Mouse (Mus musculus) ES-Bruce4 (cell line): ENCODE data around the gene Ptprm.

Source experiments
- CTCF ChIP-seq: IDR thresholded peaks from one replicate; pipeline ENCODE4 v1.8.1; 2011; ENCODE audit warnings: low read depth, low read length
- POLR2A ChIP-seq: IDR thresholded peaks from one replicate; pipeline ENCODE4 v1.8.1; 2011; ENCODE audit warnings: low read length; ENCODE audit not compliant: insufficient read depth

DNA sequence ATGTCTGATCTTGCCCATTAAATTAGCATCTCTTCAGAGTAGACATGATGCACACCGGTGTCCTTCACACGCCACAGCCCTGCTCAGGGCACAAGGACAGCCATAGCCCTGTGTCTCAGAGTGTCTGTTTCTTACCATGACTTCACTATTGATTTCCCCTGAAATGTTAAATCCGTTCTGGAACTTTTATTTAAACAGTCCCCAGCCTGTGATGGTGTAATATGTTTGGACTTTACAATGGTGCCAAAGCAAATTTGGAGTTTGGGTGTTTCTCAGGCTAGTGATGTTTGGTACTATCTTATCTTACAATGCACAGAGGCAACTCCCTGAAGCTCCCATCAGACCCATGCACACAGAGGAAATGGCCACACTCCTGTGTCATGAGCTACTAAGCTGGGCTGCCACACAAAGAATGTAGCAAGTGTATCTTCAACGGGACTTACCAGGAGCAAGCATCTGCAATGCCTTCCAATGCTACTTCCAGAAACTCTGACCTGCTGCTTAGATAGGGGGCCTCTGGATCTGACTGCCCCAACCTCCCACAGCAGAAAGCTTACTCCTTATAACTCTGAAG lies 212.0 kb downstream of the Ptprm start:
- TF ChIP-seq CTCF (no peak), POLR2A (no peak)
